Mouse (Mus musculus): ENCODE measurements around the gene Mgat5.
A peak's percentile ranks its signal among the peaks of the same experiment; 100 is the strongest.

Gene Mgat5

GRCm38 (mm10) chr1:127496737-127497543 lies 292.1 kb downstream of the Mgat5 start:
- DNase-seq (ENCODE audit: extremely low read depth, low read depth): no peak

- no peak for DNase-seq (ENCODE audit: extremely low read depth, low read depth)
Observed at GRCm38 (mm10) chr1:127498746-127499145, 293.9 kb downstream of the Mgat5 start.

GRCm38 (mm10) chr1:127500219-127500618 lies 295.4 kb downstream of the Mgat5 start:
- DNase-seq (ENCODE audit: extremely low read depth, low read depth): peak; percentile 39

- DNase-seq (ENCODE audit: extremely low read depth, low read depth): peak; percentile 6
Observed at GRCm38 (mm10) chr1:127500701-127501100, 295.9 kb downstream of the Mgat5 start.

- DNase-seq (ENCODE audit: extremely low read depth, low read depth): no peak
Observed at GRCm38 (mm10) chr1:127507042-127507650, 302.3 kb downstream of the Mgat5 start.

- no peak for DNase-seq (ENCODE audit: extremely low read depth, low read depth)
Observed at GRCm38 (mm10) chr1:127508067-127508739, 303.4 kb downstream of the Mgat5 start.

- no peak for DNase-seq (ENCODE audit: extremely low read depth, low read depth)
Observed at GRCm38 (mm10) chr1:127508921-127509320, 304.1 kb downstream of the Mgat5 start.

GRCm38 (mm10) chr1:127511362-127511761 lies 306.5 kb downstream of the Mgat5 start:
- no peak for DNase-seq (ENCODE audit: extremely low read depth, low read depth)

- DNase-seq (ENCODE audit: extremely low read depth, low read depth): no peak
Observed at GRCm38 (mm10) chr1:127512709-127513108, 307.9 kb downstream of the Mgat5 start.

- no peak for DNase-seq (ENCODE audit: extremely low read depth, low read depth)
Observed at GRCm38 (mm10) chr1:127513140-127513539, 308.3 kb downstream of the Mgat5 start.

GRCm38 (mm10) chr1:127513664-127514063 lies 308.8 kb downstream of the Mgat5 start:
- no peak for DNase-seq (ENCODE audit: extremely low read depth, low read depth)

- DNase-seq (ENCODE audit: extremely low read depth, low read depth): no peak
Observed at GRCm38 (mm10) chr1:127514479-127514878, 309.7 kb downstream of the Mgat5 start.

GRCm38 (mm10) chr1:127514888-127515287 lies 310.1 kb downstream of the Mgat5 start:
- no peak for DNase-seq (ENCODE audit: extremely low read depth, low read depth)

GRCm38 (mm10) chr1:127523364-127523763 lies 318.5 kb downstream of the Mgat5 start:
- no peak for DNase-seq (ENCODE audit: extremely low read depth, low read depth)

GRCm38 (mm10) chr1:127530849-127531580 lies 326.2 kb downstream of the Mgat5 start:
- no peak for DNase-seq (ENCODE audit: extremely low read depth, low read depth)

- no peak for DNase-seq (ENCODE audit: extremely low read depth, low read depth)
Observed at GRCm38 (mm10) chr1:127531723-127532122, 326.9 kb downstream of the Mgat5 start.

GRCm38 (mm10) chr1:127536448-127536847 lies 331.6 kb downstream of the Mgat5 start:
- no peak for DNase-seq (ENCODE audit: extremely low read depth, low read depth)

GRCm38 (mm10) chr1:127537204-127538038 lies 332.6 kb downstream of the Mgat5 start:
- no peak for DNase-seq (ENCODE audit: extremely low read depth, low read depth)
